Mouse (Mus musculus): ENCODE data around the gene Plk5. TPM values are rescaled to one million over a fixed set of nuclear protein-coding genes. Genes with fewer than 3 reads are reported as not detected.

The Plk5 gene
- 0.22 and 0.32 TPM in 2 replicates for polyA plus RNA-seq (2014; fragmentation: Nextera tagmentation; extraction: Ambion mirVana)

- Histone ChIP-seq H3K9me3 (ENCODE audit: control insufficient read depth, low read length) (no peaks in the 10 kb centered on the region), H3K4me3 (ENCODE audit: low read depth, low read length) (peak within 1 kb of the TSS; percentile 32), H3K4me2 (ENCODE audit: low read length) (peak within 1 kb of the TSS; percentile 44), H3K9ac (ENCODE audit: low read length) (0 out of 2 replicates have a peak within 1 kb of the TSS, but pooled peaks have one; percentile 10), H3K4me1 (replicated peaks; ENCODE audit: control insufficient read depth, insufficient read depth, low read length) (peaks cover 10% of the 10 kb centered on the region; the same call in 1 of the 2 replicates), H3K27ac (ENCODE audit: low read depth) (no peak within 1 kb of the TSS), H3K27me3 (replicated peaks; ENCODE audit: control insufficient read depth, insufficient read depth, low read length) (peaks cover 70% of the 10 kb centered on the region), H3K36me3 (ENCODE audit: control insufficient read depth, insufficient read depth, low read length) (no peaks in the 10 kb centered on the region)
- no peak for DNase-seq (ENCODE audit: low spot score)
- WGBS, result 1% methylated on average over 53 of the region's 53 CpGs
- ATAC-seq (replicated peaks; ENCODE audit: low FRiP score, low TSS enrichment, low read depth), result no peak
Observed at GRCm38 (mm10) chr10:80356001-80356682, at the start of gene Plk5. TSS of gene Plk5 (plus strand) at chr10:80356459.

GRCm38 (mm10) chr10:80311560-80311959, 44.7 kb upstream of the Plk5 start:
- Histone ChIP-seq H3K27ac (ENCODE audit: low read depth) (no peak overlapping the region), H3K4me1 (replicated peaks; ENCODE audit: control insufficient read depth, insufficient read depth, low read length) (peaks cover 4% of the 10 kb centered on the region; the same call in 1 of the 2 replicates), H3K9ac (ENCODE audit: low read length) (no peak overlapping the region), H3K27me3 (replicated peaks; ENCODE audit: control insufficient read depth, insufficient read depth, low read length) (peaks cover 62% of the 10 kb centered on the region), H3K4me3 (ENCODE audit: low read depth, low read length) (no peak overlapping the region), H3K9me3 (ENCODE audit: control insufficient read depth, low read length) (no peaks in the 10 kb centered on the region), H3K4me2 (ENCODE audit: low read length) (no peak overlapping the region), H3K36me3 (ENCODE audit: control insufficient read depth, insufficient read depth, low read length) (no peaks in the 10 kb centered on the region; the same call in 1 of the 2 replicates)
- DNase-seq (ENCODE audit: low spot score) (no peak), ATAC-seq (replicated peaks; ENCODE audit: low FRiP score, low TSS enrichment, low read depth) (no peak)
- 84% methylated on average over 16 of the region's 16 CpGs for WGBS

GRCm38 (mm10) chr10:80312586-80313504, 43.4 kb upstream of the Plk5 start:
- DNase-seq (ENCODE audit: low spot score), result no peak
- no peak for ATAC-seq (replicated peaks; ENCODE audit: low FRiP score, low TSS enrichment, low read depth)
- Histone ChIP-seq H3K27ac (ENCODE audit: low read depth) (no peak overlapping the region), H3K4me3 (ENCODE audit: low read depth, low read length) (no peak overlapping the region), H3K36me3 (ENCODE audit: control insufficient read depth, insufficient read depth, low read length) (peaks cover 4% of the 10 kb centered on the region), H3K9me3 (ENCODE audit: control insufficient read depth, low read length) (no peaks in the 10 kb centered on the region), H3K27me3 (replicated peaks; ENCODE audit: control insufficient read depth, insufficient read depth, low read length) (peaks cover 67% of the 10 kb centered on the region), H3K4me2 (ENCODE audit: low read length) (no peak overlapping the region), H3K9ac (ENCODE audit: low read length) (no peak overlapping the region), H3K4me1 (replicated peaks; ENCODE audit: control insufficient read depth, insufficient read depth, low read length) (peaks cover 4% of the 10 kb centered on the region; the same call in 1 of the 2 replicates)
- 60% methylated on average over 54 of the region's 54 CpGs for WGBS

GRCm38 (mm10) chr10:80313627-80314201, 42.5 kb upstream of the Plk5 start:
- Histone ChIP-seq H3K27ac (ENCODE audit: low read depth) (no peak overlapping the region), H3K36me3 (ENCODE audit: control insufficient read depth, insufficient read depth, low read length) (peaks cover 12% of the 10 kb centered on the region), H3K4me2 (ENCODE audit: low read length) (no peak overlapping the region), H3K9me3 (ENCODE audit: control insufficient read depth, low read length) (no peaks in the 10 kb centered on the region), H3K4me3 (ENCODE audit: low read depth, low read length) (no peak overlapping the region), H3K9ac (ENCODE audit: low read length) (no peak overlapping the region), H3K27me3 (replicated peaks; ENCODE audit: control insufficient read depth, insufficient read depth, low read length) (peaks cover 67% of the 10 kb centered on the region), H3K4me1 (replicated peaks; ENCODE audit: control insufficient read depth, insufficient read depth, low read length) (peaks cover 4% of the 10 kb centered on the region; the same call in 1 of the 2 replicates)
- no peak for ATAC-seq (replicated peaks; ENCODE audit: low FRiP score, low TSS enrichment, low read depth)
- no peak for DNase-seq (ENCODE audit: low spot score)
- WGBS, result 42% methylated on average over 20 of the region's 20 CpGs

DNA sequence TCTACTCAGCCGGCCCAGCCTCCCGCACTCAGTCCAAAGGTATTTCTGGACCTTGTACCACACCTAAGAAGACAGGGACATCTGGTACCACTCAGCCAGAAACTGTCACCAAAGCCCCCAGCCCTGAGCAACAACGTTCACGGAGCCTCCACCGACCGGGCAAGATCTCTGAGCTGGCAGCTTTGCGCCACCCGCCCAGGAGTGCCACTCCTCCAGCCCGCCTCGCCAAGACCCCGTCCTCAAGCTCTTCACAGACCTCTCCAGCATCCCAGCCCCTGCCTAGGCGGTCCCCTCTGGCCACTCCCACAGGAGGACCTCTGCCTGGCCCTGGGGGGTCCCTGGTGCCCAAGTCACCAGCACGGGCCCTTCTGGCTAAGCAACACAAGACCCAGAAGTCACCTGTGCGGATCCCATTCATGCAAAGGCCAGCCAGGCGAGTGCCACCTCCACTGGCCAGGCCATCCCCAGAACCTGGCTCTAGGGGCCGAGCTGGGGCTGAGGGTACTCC, 41.7 kb upstream of the Plk5 start:
- H3K9ac ChIP-seq (ENCODE audit: low read length), result no peak overlapping the region
- H3K36me3 ChIP-seq (ENCODE audit: control insufficient read depth, insufficient read depth, low read length), result peaks cover 18% of the 10 kb centered on the region
- no peak overlapping the region for H3K4me2 ChIP-seq (ENCODE audit: low read length)
- DNase-seq (ENCODE audit: low spot score) (no peak), ATAC-seq (replicated peaks; ENCODE audit: low FRiP score, low TSS enrichment, low read depth) (no peak)
- 54% methylated on average over 16 of the region's 16 CpGs for WGBS
- H3K27ac ChIP-seq (ENCODE audit: low read depth), result no peak overlapping the region
- peaks cover 64% of the 10 kb centered on the region for H3K27me3 ChIP-seq (replicated peaks; ENCODE audit: control insufficient read depth, insufficient read depth, low read length)
- peaks cover 7% of the 10 kb centered on the region for H3K4me1 ChIP-seq (replicated peaks; ENCODE audit: control insufficient read depth, insufficient read depth, low read length)
- H3K9me3 ChIP-seq (ENCODE audit: control insufficient read depth, low read length), result no peaks in the 10 kb centered on the region
- H3K4me3 ChIP-seq (ENCODE audit: low read depth, low read length), result no peak overlapping the region

- H3K4me3 ChIP-seq (ENCODE audit: low read depth, low read length), result no peak overlapping the region
- peaks cover 18% of the 10 kb centered on the region for H3K36me3 ChIP-seq (ENCODE audit: control insufficient read depth, insufficient read depth, low read length)
- DNase-seq (ENCODE audit: low spot score), result no peak
- H3K4me1 ChIP-seq (replicated peaks; ENCODE audit: control insufficient read depth, insufficient read depth, low read length), result peaks cover 9% of the 10 kb centered on the region
- no peak overlapping the region for H3K4me2 ChIP-seq (ENCODE audit: low read length)
- ATAC-seq (replicated peaks; ENCODE audit: low FRiP score, low TSS enrichment, low read depth), result no peak
- peaks cover 61% of the 10 kb centered on the region for H3K27me3 ChIP-seq (replicated peaks; ENCODE audit: control insufficient read depth, insufficient read depth, low read length)
- H3K9ac ChIP-seq (ENCODE audit: low read length), result no peak overlapping the region
- H3K9me3 ChIP-seq (ENCODE audit: control insufficient read depth, low read length), result no peaks in the 10 kb centered on the region
- no peak overlapping the region for H3K27ac ChIP-seq (ENCODE audit: low read depth)
- WGBS, result 42% methylated on average over 27 of the region's 27 CpGs
Observed at GRCm38 (mm10) chr10:80315315-80315714, 40.9 kb upstream of the Plk5 start.

DNA sequence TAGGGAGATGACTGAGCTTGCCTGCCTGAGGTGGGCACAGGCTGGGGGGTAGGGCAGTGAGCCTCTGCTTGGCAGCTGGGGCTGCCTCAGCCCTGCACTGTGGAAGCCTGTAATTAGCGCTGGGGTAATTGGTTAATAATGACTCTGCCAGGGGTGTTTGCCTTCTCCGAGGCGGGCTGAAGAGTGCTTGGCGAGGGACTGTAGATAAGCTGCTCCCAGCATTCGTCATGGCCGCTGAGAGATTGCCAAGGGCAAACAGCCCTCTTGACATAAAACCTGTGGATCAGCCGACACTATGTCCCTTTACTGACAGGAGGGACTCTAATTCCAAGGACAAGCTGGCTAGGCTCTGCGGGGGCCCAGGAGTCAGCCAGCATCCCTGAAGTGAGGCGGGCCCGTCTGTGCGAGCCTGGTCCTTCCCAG, 39.9 kb upstream of the Plk5 start:
- no peak for DNase-seq (ENCODE audit: low spot score)
- H3K36me3 ChIP-seq (ENCODE audit: control insufficient read depth, insufficient read depth, low read length), result peaks cover 18% of the 10 kb centered on the region
- H3K9ac ChIP-seq (ENCODE audit: low read length), result no peak overlapping the region
- no peak for ATAC-seq (replicated peaks; ENCODE audit: low FRiP score, low TSS enrichment, low read depth)
- H3K4me2 ChIP-seq (ENCODE audit: low read length), result no peak overlapping the region
- H3K4me3 ChIP-seq (ENCODE audit: low read depth, low read length), result no peak overlapping the region
- H3K4me1 ChIP-seq (replicated peaks; ENCODE audit: control insufficient read depth, insufficient read depth, low read length), result peaks cover 9% of the 10 kb centered on the region
- WGBS, result 32% methylated on average over 11 of the region's 11 CpGs
- peaks cover 55% of the 10 kb centered on the region for H3K27me3 ChIP-seq (replicated peaks; ENCODE audit: control insufficient read depth, insufficient read depth, low read length)
- H3K9me3 ChIP-seq (ENCODE audit: control insufficient read depth, low read length), result no peaks in the 10 kb centered on the region
- H3K27ac ChIP-seq (ENCODE audit: low read depth), result no peak overlapping the region

DNA sequence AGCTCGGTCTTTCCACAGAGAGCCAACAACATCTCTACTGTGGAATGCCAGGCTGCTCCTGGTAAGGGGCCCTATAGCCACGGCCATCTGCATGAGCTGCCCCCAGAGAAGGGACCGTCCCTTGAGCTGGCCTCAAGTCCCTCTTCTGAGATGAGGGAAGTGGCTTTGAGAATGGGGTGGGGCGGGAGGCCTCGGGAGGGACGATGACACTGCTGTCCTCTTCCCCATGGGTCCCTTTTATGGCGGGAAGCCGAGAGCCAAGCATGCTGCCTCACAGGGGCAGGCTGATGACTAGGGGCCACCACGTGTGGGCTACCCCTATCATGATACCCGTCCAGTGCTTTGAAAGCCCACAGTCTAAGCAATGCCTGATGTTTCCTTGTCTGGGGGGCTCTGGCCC, 39.2 kb upstream of the Plk5 start:
- H3K4me1 ChIP-seq (replicated peaks; ENCODE audit: control insufficient read depth, insufficient read depth, low read length), result peaks cover 9% of the 10 kb centered on the region
- DNase-seq (ENCODE audit: low spot score) (no peak), ATAC-seq (replicated peaks; ENCODE audit: low FRiP score, low TSS enrichment, low read depth) (no peak)
- no peak overlapping the region for H3K27ac ChIP-seq (ENCODE audit: low read depth)
- 53% methylated on average over 10 of the region's 10 CpGs for WGBS
- H3K36me3 ChIP-seq (ENCODE audit: control insufficient read depth, insufficient read depth, low read length), result peaks cover 18% of the 10 kb centered on the region
- no peaks in the 10 kb centered on the region for H3K9me3 ChIP-seq (ENCODE audit: control insufficient read depth, low read length)
- no peak overlapping the region for H3K4me2 ChIP-seq (ENCODE audit: low read length)
- H3K9ac ChIP-seq (ENCODE audit: low read length), result no peak overlapping the region
- peaks cover 49% of the 10 kb centered on the region for H3K27me3 ChIP-seq (replicated peaks; ENCODE audit: control insufficient read depth, insufficient read depth, low read length)
- no peak overlapping the region for H3K4me3 ChIP-seq (ENCODE audit: low read depth, low read length)
